Mouse (Mus musculus) olfactory bulb, adult 2 months (tissue): ENCODE results near the gene Mgat4e. TPM values are rescaled to one million over a fixed set of nuclear protein-coding genes. Genes with fewer than 3 reads are reported as not detected.
A peak's percentile ranks its signal among the peaks of the same experiment; 100 is the strongest.
"Not testable (repeated sequence)": the region's sequence is repeated elsewhere in the genome, so short reads cannot be mapped to it uniquely, and the experiment has no call there.

Experiments
- H3K27ac ChIP-seq: fragments of 200-500 bp; 2 replicates; pipeline ENCODE4 v1.5.1; 2012; ENCODE audit warnings: low read depth, low read length; ENCODE audit not compliant: insufficient read depth
- H3K4me1 ChIP-seq: fragments of 200-500 bp; 2 replicates; pipeline ENCODE4 v1.6.1; 2012; ENCODE audit warnings: low read length; ENCODE audit not compliant: control insufficient read depth, insufficient read depth
- H3K4me3 ChIP-seq: fragments of 200-500 bp; 2 replicates; pipeline ENCODE4 v1.5.1; 2012; ENCODE audit warnings: mild to moderate bottlenecking, low read depth, low read length, moderate library complexity; ENCODE audit not compliant: insufficient read depth
- CTCF ChIP-seq: fragments of 200-500 bp; IDR thresholded peaks from 2 replicates; pipeline ENCODE4 v1.5.1; 2012; ENCODE audit warnings: low read depth, mild to moderate bottlenecking, low read length, moderate library complexity; ENCODE audit not compliant: insufficient read depth
- POLR2A ChIP-seq: fragments of 200-500 bp; IDR thresholded peaks from 2 replicates; pipeline ENCODE4 v1.6.1; 2012; ENCODE audit warnings: mild to moderate bottlenecking, low read depth, low read length, moderate library complexity; ENCODE audit not compliant: insufficient read depth
- WGBS: fragments of 180-500 bp; shearing (Covaris S2); methylation state at CpG from one replicate; pipeline ENCODE4 v1.1.7; 2018; 5-methylcytosine and 5-hydroxymethylcytosine counted together
- polyA plus RNA-seq: library from polyadenylated mRNA; stranded (reverse); fragments of >200 nt; gene quantifications from 2 replicates; pipeline ENCODE4 v1.2.4, GENCODE M21; 2012; ENCODE audit warnings: low replicate concordance; ENCODE audit not compliant: missing spikeins, insufficient read depth, insufficient read length

Gene Mgat4e
- polyA plus RNA-seq, 1 experiment: not detected

- no peak overlapping the region for H3K4me3 ChIP-seq
- no peak for TF ChIP-seq POLR2A
- no peak for TF ChIP-seq CTCF
- WGBS: 89% methylated on average over 8 of the region's 8 CpGs
Observed at GRCm38 (mm10) chr1:134520001-134520721, 29.3 kb downstream of the Mgat4e start.

GRCm38 (mm10) chr1:134519201-134519600 is 30.3 kb downstream of the Mgat4e start:
- WGBS: 95% methylated on average over 5 of the region's 5 CpGs
- H3K4me3 ChIP-seq: not testable (repeated sequence)

More at GRCm38 (mm10) chr1:134520001-134520721, 29.3 kb downstream of the Mgat4e start:
- H3K4me1 ChIP-seq: peaks cover 6% of the 10 kb centered on the region; the same call in 1 of the 2 replicates
- no peak overlapping the region for H3K27ac ChIP-seq

GRCm38 (mm10) chr1:134518677-134519076 is 30.8 kb downstream of the Mgat4e start:
- TF ChIP-seq POLR2A (no peak), CTCF (peak; percentile 40; the same call in 1 of the 2 replicates)
- no peak overlapping the region for H3K27ac ChIP-seq
- no peak overlapping the region for H3K4me3 ChIP-seq
- WGBS: 12% methylated on average over 7 of the region's 7 CpGs
- H3K4me1 ChIP-seq: peaks cover 8% of the 10 kb centered on the region

More at GRCm38 (mm10) chr1:134519201-134519600, 30.3 kb downstream of the Mgat4e start:
- H3K27ac ChIP-seq, H3K4me1 ChIP-seq: not testable (repeated sequence)

GRCm38 (mm10) chr1:134517841-134518240 is 31.6 kb downstream of the Mgat4e start:
- not testable (repeated sequence) for H3K4me3 ChIP-seq, H3K27ac ChIP-seq
- WGBS: 94% methylated on average over 14 of the region's 14 CpGs
- H3K4me1 ChIP-seq: peaks cover 14% of the 10 kb centered on the region

- Histone ChIP-seq H3K27ac (no peak overlapping the region), H3K4me3 (no peak overlapping the region), H3K4me1 (peaks cover 14% of the 10 kb centered on the region)
- no peak for TF ChIP-seq CTCF
- TF ChIP-seq POLR2A: no peak
- WGBS: 45% methylated on average over 4 of the region's 4 CpGs
Observed at GRCm38 (mm10) chr1:134516491-134517198, 32.8 kb downstream of the Mgat4e start.

- TF ChIP-seq POLR2A: no peak
- TF ChIP-seq CTCF: no peak
- no peak overlapping the region for H3K27ac ChIP-seq
- 72% methylated on average over 2 of the region's 2 CpGs for WGBS
Observed at GRCm38 (mm10) chr1:134515891-134516290, 33.6 kb downstream of the Mgat4e start.

GRCm38 (mm10) chr1:134513876-134514590 is 35.4 kb downstream of the Mgat4e start:
- H3K4me1 ChIP-seq: peaks cover 14% of the 10 kb centered on the region
- TF ChIP-seq POLR2A (no peak), CTCF (no peak)

More at GRCm38 (mm10) chr1:134515891-134516290, 33.6 kb downstream of the Mgat4e start:
- Histone ChIP-seq H3K4me1 (peaks cover 14% of the 10 kb centered on the region), H3K4me3 (no peak overlapping the region)

GRCm38 (mm10) chr1:134513312-134513860 is 36.1 kb downstream of the Mgat4e start:
- Histone ChIP-seq H3K27ac (no peak overlapping the region), H3K4me1 (peaks cover 14% of the 10 kb centered on the region), H3K4me3 (peak overlapping the region; percentile 32)
- no peak for TF ChIP-seq CTCF
- no peak for TF ChIP-seq POLR2A
- WGBS: 5% methylated on average over 38 of the region's 38 CpGs

More at GRCm38 (mm10) chr1:134513876-134514590, 35.4 kb downstream of the Mgat4e start:
- 35% methylated on average over 16 of the region's 16 CpGs for WGBS
- no peak overlapping the region for H3K4me3 ChIP-seq
- H3K27ac ChIP-seq: no peak overlapping the region
